Mouse (Mus musculus) liver, embryonic 12.5 days (tissue): ENCODE measurements around the gene Gapdh. TPM values are rescaled to one million over a fixed set of nuclear protein-coding genes. Genes with fewer than 3 reads are reported as not detected.
"Not testable (repeated sequence)": the region's sequence is repeated elsewhere in the genome, so short reads cannot be mapped to it uniquely, and the experiment has no call there.

Experiments used
- ATAC-seq: fragments of 200-750 bp; cut with Nextera tagmentation; 2 replicates; pipeline ENCODE4 v1.8.0; 2017; ENCODE audit warnings: moderate number of reproducible peaks, mild to moderate bottlenecking, moderate library complexity
- H3K27ac ChIP-seq: fragments of 300-500 bp; sonication (generic); 2 replicates; pipeline ENCODE4 v1.5.1; 2016; ENCODE audit warnings: mild to moderate bottlenecking
- H3K27me3 ChIP-seq: fragments of 300-500 bp; sonication (generic); replicated peaks from 2 replicates; pipeline ENCODE4 v1.6.1; 2016; ENCODE audit warnings: mild to moderate bottlenecking, moderate library complexity
- H3K36me3 ChIP-seq: fragments of 300-500 bp; sonication (generic); 2 replicates; pipeline ENCODE4 v1.6.1; 2016; ENCODE audit warnings: mild to moderate bottlenecking, moderate library complexity
- H3K4me1 ChIP-seq: fragments of 300-500 bp; sonication (generic); 2 replicates; pipeline ENCODE4 v1.6.1; 2016
- H3K4me2 ChIP-seq: fragments of 300-500 bp; sonication (generic); 2 replicates; pipeline ENCODE4 v1.6.1; 2016; ENCODE audit warnings: mild to moderate bottlenecking, moderate library complexity
- H3K4me3 ChIP-seq: fragments of 300-500 bp; sonication (generic); 2 replicates; pipeline ENCODE4 v1.5.1; 2016; ENCODE audit warnings: mild to moderate bottlenecking, moderate library complexity
- H3K9ac ChIP-seq: fragments of 300-500 bp; sonication (generic); 2 replicates; pipeline ENCODE4 v1.6.1; 2016; ENCODE audit warnings: mild to moderate bottlenecking, moderate library complexity
- H3K9me3 ChIP-seq: fragments of 300-500 bp; sonication (generic); replicated peaks from 2 replicates; pipeline ENCODE4 v1.6.1; 2016; ENCODE audit warnings: mild to moderate bottlenecking, moderate library complexity
- WGBS: fragments of 180-500 bp; shearing (Covaris S2); methylation state at CpG from one replicate; pipeline ENCODE4 v1.1.7; 2016; ENCODE audit not compliant: insufficient replicate concordance; 5-methylcytosine and 5-hydroxymethylcytosine counted together
- polyA plus RNA-seq: library from polyadenylated mRNA; unstranded; fragments of >200 nt; fragmentation: Nextera tagmentation; extraction: Ambion mirVana; gene quantifications from 2 replicates; pipeline ENCODE4 v1.2.1, GENCODE M21; 2016

The Gapdh gene
- polyA plus RNA-seq, 1 experiment from 2014 or later, result 1,575 TPM

GRCm38 (mm10) chr6:125166861-125167650, 789 bp upstream of the Gapdh start:
- Histone ChIP-seq H3K9me3 (no peaks in the 10 kb centered on the region), H3K4me3 (peak overlapping the region; percentile 68), H3K4me1 (peaks cover 61% of the 10 kb centered on the region), H3K27ac (peak overlapping the region; percentile 89), H3K9ac (peak overlapping the region; percentile 79), H3K27me3 (no peaks in the 10 kb centered on the region), H3K36me3 (peaks cover 77% of the 10 kb centered on the region), H3K4me2 (peak overlapping the region; percentile 82)
- ATAC-seq, result peak; percentile 13; the same call in 1 of the 2 replicates
- WGBS, result 19% methylated on average over 10 of the region's 10 CpGs

GRCm38 (mm10) chr6:125165328-125165891, 857 bp downstream of the Gapdh start:
- Histone ChIP-seq H3K4me2 (peak overlapping the region; percentile 82), H3K4me3 (peak overlapping the region; percentile 68), H3K27me3 (no peaks in the 10 kb centered on the region), H3K9ac (peak overlapping the region; percentile 79), H3K27ac (peak overlapping the region; percentile 89), H3K36me3 (peaks cover 77% of the 10 kb centered on the region), H3K9me3 (no peaks in the 10 kb centered on the region), H3K4me1 (peaks cover 77% of the 10 kb centered on the region)
- peak; percentile 86 for ATAC-seq
- WGBS, result under 1% methylated on average over 36 of the region's 36 CpGs

- Histone ChIP-seq H3K4me3 (peak overlapping the region; percentile 68), H3K4me2 (peak overlapping the region; percentile 82), H3K4me1 (peaks cover 83% of the 10 kb centered on the region), H3K36me3 (peaks cover 77% of the 10 kb centered on the region), H3K27ac (peak overlapping the region; percentile 85), H3K9me3 (no peaks in the 10 kb centered on the region), H3K9ac (peak overlapping the region; percentile 79), H3K27me3 (no peaks in the 10 kb centered on the region)
- ATAC-seq, result peak; percentile 22
- WGBS, result under 1% methylated on average over 39 of the region's 39 CpGs
Observed at GRCm38 (mm10) chr6:125164672-125165327, 1.5 kb downstream of the Gapdh start.

GRCm38 (mm10) chr6:125163801-125164657, 2.2 kb downstream of the Gapdh start:
- peaks cover 77% of the 10 kb centered on the region for H3K36me3 ChIP-seq
- peaks cover 87% of the 10 kb centered on the region for H3K4me1 ChIP-seq
- peak overlapping the region; percentile 85 for H3K27ac ChIP-seq
- H3K4me2 ChIP-seq, result peak overlapping the region; percentile 82
- H3K9me3 ChIP-seq, result no peaks in the 10 kb centered on the region
- WGBS, result 6% methylated on average over 20 of the region's 20 CpGs
- peak overlapping the region; percentile 79 for H3K9ac ChIP-seq
- no peak for ATAC-seq
- H3K4me3 ChIP-seq, result peak overlapping the region; percentile 68
- no peaks in the 10 kb centered on the region for H3K27me3 ChIP-seq

GRCm38 (mm10) chr6:125162615-125163305, 3.5 kb downstream of the Gapdh start:
- 63% methylated on average over 12 of the region's 16 CpGs for WGBS
- Histone ChIP-seq H3K4me3 (peak overlapping the region; percentile 9), H3K36me3 (peaks cover 74% of the 10 kb centered on the region)

GRCm38 (mm10) chr6:125161971-125162370, 4.3 kb downstream of the Gapdh start:
- H3K4me1 ChIP-seq, result peaks cover 81% of the 10 kb centered on the region
- H3K27ac ChIP-seq, H3K4me3 ChIP-seq, H3K9me3 ChIP-seq, H3K27me3 ChIP-seq, ATAC-seq, H3K9ac ChIP-seq: not testable (repeated sequence)
- 9% methylated on average over 4 of the region's 5 CpGs for WGBS
- H3K4me2 ChIP-seq, result peak overlapping the region; percentile 31; the same call in 1 of the 2 replicates
- H3K36me3 ChIP-seq, result peaks cover 72% of the 10 kb centered on the region

More at GRCm38 (mm10) chr6:125162615-125163305, 3.5 kb downstream of the Gapdh start:
- not testable (repeated sequence) for ATAC-seq, H3K9ac ChIP-seq, H3K27ac ChIP-seq, H3K27me3 ChIP-seq, H3K9me3 ChIP-seq
- H3K4me2 ChIP-seq, result peak overlapping the region; percentile 82
- peaks cover 82% of the 10 kb centered on the region for H3K4me1 ChIP-seq

GRCm38 (mm10) chr6:125160854-125161760, 5.2 kb downstream of the Gapdh start:
- H3K36me3 ChIP-seq, result peaks cover 72% of the 10 kb centered on the region
- no peaks in the 10 kb centered on the region for H3K9me3 ChIP-seq
- 17% methylated on average over 22 of the region's 22 CpGs for WGBS
- H3K27me3 ChIP-seq, result no peaks in the 10 kb centered on the region
- H3K4me2 ChIP-seq, result peak overlapping the region; percentile 31
- no peak overlapping the region; the same call in 1 of the 2 replicates for H3K4me3 ChIP-seq
- peak; percentile 6; the same call in 1 of the 2 replicates for ATAC-seq
- peaks cover 81% of the 10 kb centered on the region for H3K4me1 ChIP-seq
- H3K27ac ChIP-seq, result peak overlapping the region; percentile 75
- no peak overlapping the region; the same call in 1 of the 2 replicates for H3K9ac ChIP-seq

GRCm38 (mm10) chr6:125160558-125160853, 5.8 kb downstream of the Gapdh start:
- H3K4me3 ChIP-seq, result no peak overlapping the region
- WGBS, result 49% methylated on average over 10 of the region's 10 CpGs
- peak overlapping the region; percentile 75 for H3K27ac ChIP-seq
- peak overlapping the region; percentile 31 for H3K4me2 ChIP-seq
- no peaks in the 10 kb centered on the region for H3K27me3 ChIP-seq
- no peaks in the 10 kb centered on the region for H3K9me3 ChIP-seq
- peaks cover 82% of the 10 kb centered on the region for H3K4me1 ChIP-seq
- ATAC-seq, result no peak
- peaks cover 78% of the 10 kb centered on the region for H3K36me3 ChIP-seq
- no peak overlapping the region for H3K9ac ChIP-seq

- H3K4me1 ChIP-seq, result peaks cover 87% of the 10 kb centered on the region
- H3K36me3 ChIP-seq, result peaks cover 82% of the 10 kb centered on the region
- H3K27ac ChIP-seq, result peak overlapping the region; percentile 75; the same call in 1 of the 2 replicates
- H3K9me3 ChIP-seq, result no peaks in the 10 kb centered on the region
- 68% methylated on average over 7 of the region's 7 CpGs for WGBS
- no peak overlapping the region for H3K9ac ChIP-seq
- H3K4me3 ChIP-seq, result no peak overlapping the region
- H3K27me3 ChIP-seq, result no peaks in the 10 kb centered on the region
- no peak for ATAC-seq
- peak overlapping the region; percentile 4 for H3K4me2 ChIP-seq
Observed at GRCm38 (mm10) chr6:125159773-125160557, 6.3 kb downstream of the Gapdh start.
